Mouse (Mus musculus) G1E (cell line): Measurements from ENCODE around the gene Gm11011. TPM values are rescaled to one million over a fixed set of nuclear protein-coding genes. Genes with fewer than 3 reads are reported as not detected.

ENCODE experiments used
- ATAC-seq: 2 replicates; pipeline ENCODE4 v1.8.0; 2016; ENCODE audit warnings: mild to moderate bottlenecking; ENCODE audit not compliant: insufficient number of reproducible peaks, poor library complexity, low FRiP score, severe bottlenecking; ENCODE audit errors: extremely low read depth
- DNase-seq: peaks from one replicate; pipeline ENCODE4 v3.0.0; 2012; ENCODE audit warnings: low spot score
- H3K27me3 ChIP-seq: 2 replicates; pipeline ENCODE4 v1.6.1; 2012; ENCODE audit warnings: mild to moderate bottlenecking, low read length, inconsistent platforms; ENCODE audit not compliant: insufficient read depth
- H3K36me3 ChIP-seq: replicated peaks from 2 replicates; pipeline ENCODE3; 2012; ENCODE audit warnings: mild to moderate bottlenecking, inconsistent platforms
- H3K4me1 ChIP-seq: 2 replicates; pipeline ENCODE4 v1.6.1; 2012; ENCODE audit warnings: low read depth, low read length, inconsistent platforms, mixed read lengths; ENCODE audit not compliant: insufficient read depth
- H3K4me3 ChIP-seq: 2 replicates; pipeline ENCODE4 v1.5.1; 2012; ENCODE audit warnings: low read depth, mild to moderate bottlenecking, inconsistent platforms, low read length, moderate library complexity, mixed read lengths
- H3K9me3 ChIP-seq: replicated peaks from 2 replicates; pipeline ENCODE4 v1.6.1; 2012; ENCODE audit warnings: inconsistent platforms
- CTCF ChIP-seq: IDR thresholded peaks from 2 replicates; pipeline ENCODE4 v1.5.1; 2012; ENCODE audit warnings: low read depth, low read length, inconsistent platforms, mixed read lengths
- GATA1 ChIP-seq: IDR thresholded peaks from 2 replicates; pipeline ENCODE4 v1.6.1; 2012; ENCODE audit warnings: borderline replicate concordance, low read length, inconsistent platforms, mixed read lengths
- GATA2 ChIP-seq: IDR thresholded peaks from 2 replicates; pipeline ENCODE4 v1.6.1; 2012; ENCODE audit warnings: low read depth, low read length, inconsistent platforms, borderline replicate concordance
- POLR2AphosphoS5 ChIP-seq: IDR thresholded peaks from 2 replicates; pipeline ENCODE4 v1.6.1; 2012; ENCODE audit warnings: low read depth, low read length, inconsistent platforms; ENCODE audit not compliant: insufficient replicate concordance
- TAL1 ChIP-seq: conservative IDR thresholded peaks from 2 replicates; pipeline ENCODE4 v1.6.1; 2012; ENCODE audit warnings: low read depth, low read length, inconsistent platforms, mixed read lengths
- polyA plus RNA-seq: library from polyadenylated mRNA; stranded (reverse); fragments of >175 nt; gene quantifications from 2 replicates; pipeline ENCODE4 v1.2.3, GENCODE M21; 2012
- total RNA-seq, 2 experiments: library from RNA; stranded (forward) in 1 of 2; stranded (reverse) in 1 of 2; fragments of 200-1000 nt in 1 of 2; fragments of >200 nt in 1 of 2; fragmentation: Nextera tagmentation in 1 of 2; gene quantifications; 2 replicates each; pipeline ENCODE4 v1.2.3; 2014 to 2017

Gene Gm11011
- total and polyA plus RNA-seq, 3 experiments = not detected

DNA sequence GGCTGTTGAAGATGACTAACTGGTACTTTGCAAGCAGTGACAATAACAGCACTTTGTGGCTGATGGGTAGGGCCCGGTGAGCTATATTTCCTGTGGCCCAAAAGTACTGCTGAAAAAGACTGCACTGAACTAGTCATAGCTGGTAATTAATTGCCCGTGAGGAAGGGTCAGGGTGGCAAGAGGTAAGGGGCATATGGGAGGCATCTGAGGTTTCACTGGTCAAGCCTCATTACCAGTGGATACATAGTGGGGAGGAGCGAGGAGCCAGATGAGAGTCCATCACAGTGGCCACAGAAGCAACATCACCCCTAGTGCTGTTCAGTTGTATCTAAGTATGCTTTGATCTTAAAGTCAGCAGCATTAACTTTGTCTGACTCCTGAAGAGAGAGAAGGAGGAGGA lies 42.5 kb upstream of the Gm11011 start:
- ATAC-seq = no peak
- no peak for DNase-seq
- Histone ChIP-seq H3K4me1 (no peaks in the 10 kb centered on the region), H3K9me3 (peaks cover 82% of the 10 kb centered on the region), H3K4me3 (no peak overlapping the region), H3K36me3 (no peaks in the 10 kb centered on the region), H3K27me3 (no peaks in the 10 kb centered on the region)
- no peak for TF ChIP-seq POLR2AphosphoS5

DNA sequence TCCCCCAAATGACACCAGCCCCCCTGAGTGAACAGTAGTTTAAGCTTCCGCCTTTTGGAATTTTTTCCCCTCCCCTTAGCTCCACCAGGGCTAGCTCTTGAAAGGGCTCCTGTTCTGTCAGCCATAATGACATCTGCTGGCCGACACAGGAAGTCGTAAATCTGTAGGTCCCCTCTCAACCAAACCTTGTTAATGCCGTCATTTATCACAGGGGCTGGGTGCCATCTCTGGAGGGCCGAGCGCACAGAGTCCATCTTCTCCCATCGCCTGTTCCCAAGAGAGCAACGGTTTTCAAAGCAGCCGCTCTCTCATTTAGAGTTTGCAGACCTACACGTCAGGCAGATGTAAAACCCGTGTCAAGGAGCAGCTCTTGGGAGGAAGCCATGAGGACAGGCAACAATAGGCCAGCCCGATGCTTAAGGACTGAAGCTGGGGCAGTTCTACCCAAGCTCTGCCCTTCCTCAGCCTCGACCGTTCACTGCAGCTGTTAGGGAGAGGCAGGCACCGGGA lies 33.7 kb upstream of the Gm11011 start:
- Histone ChIP-seq H3K27me3 (no peaks in the 10 kb centered on the region), H3K4me1 (no peaks in the 10 kb centered on the region), H3K4me3 (no peak overlapping the region; the same call in 1 of the 2 replicates), H3K9me3 (peaks cover 81% of the 10 kb centered on the region), H3K36me3 (no peaks in the 10 kb centered on the region)
- TF ChIP-seq POLR2AphosphoS5 = no peak
- DNase-seq (no peak), ATAC-seq (no peak)

DNA sequence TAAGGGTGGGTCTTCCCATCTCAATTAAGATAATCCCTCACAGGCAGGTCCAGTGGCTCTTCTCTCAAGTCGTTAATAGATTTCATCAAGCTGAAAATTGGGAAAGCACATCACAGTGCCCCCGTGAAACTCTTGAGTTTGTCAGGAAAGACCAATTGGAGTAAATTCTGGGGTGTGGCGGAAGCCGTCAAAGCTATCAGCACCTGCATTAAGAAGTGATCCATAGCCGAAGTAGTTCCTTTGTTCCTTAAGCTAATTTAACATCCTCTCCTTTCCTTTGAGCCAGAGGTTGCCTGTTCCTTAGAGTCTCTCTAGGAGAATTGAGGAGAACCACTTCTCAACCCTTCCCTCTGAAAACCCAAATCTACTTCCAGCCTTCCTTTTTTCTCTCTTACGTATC lies 28.5 kb upstream of the Gm11011 start:
- no peak for TF ChIP-seq CTCF
- no peak for TF ChIP-seq GATA2
- no peak for TF ChIP-seq TAL1
- no peak for TF ChIP-seq GATA1
- TF ChIP-seq POLR2AphosphoS5 = no peak
- Histone ChIP-seq H3K9me3 (peaks cover 72% of the 10 kb centered on the region), H3K4me3 (no peak overlapping the region), H3K36me3 (no peaks in the 10 kb centered on the region), H3K27me3 (no peaks in the 10 kb centered on the region), H3K4me1 (no peaks in the 10 kb centered on the region)
- DNase-seq (no peak), ATAC-seq (no peak)

DNA sequence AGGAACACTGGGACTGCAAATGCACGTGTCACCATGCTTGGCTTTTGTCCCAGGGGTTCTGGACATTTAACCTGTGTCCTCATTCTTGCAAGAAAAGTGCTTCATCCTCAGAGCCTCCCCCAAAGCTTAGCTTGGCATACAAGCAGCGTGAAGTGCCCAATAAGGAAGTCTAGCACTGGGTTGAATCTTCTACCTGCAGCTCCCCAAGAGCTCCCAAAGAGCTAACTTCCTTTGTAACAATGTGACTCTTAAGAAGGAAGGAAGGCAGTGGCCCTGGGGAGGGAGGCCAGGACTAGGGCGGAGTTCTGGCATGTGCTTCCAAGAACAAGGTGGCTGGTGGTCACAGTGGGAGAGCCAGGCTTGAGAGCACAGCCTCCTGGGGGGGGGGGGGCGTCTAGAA lies 27.1 kb upstream of the Gm11011 start:
- H3K4me3 ChIP-seq = no peak overlapping the region
- TF ChIP-seq TAL1 (no peak), POLR2AphosphoS5 (no peak), GATA1 (no peak), CTCF (no peak), GATA2 (no peak)
- no peaks in the 10 kb centered on the region for H3K36me3 ChIP-seq
- DNase-seq (no peak), ATAC-seq (no peak)
- no peaks in the 10 kb centered on the region for H3K27me3 ChIP-seq
- H3K9me3 ChIP-seq = peaks cover 76% of the 10 kb centered on the region
- no peaks in the 10 kb centered on the region for H3K4me1 ChIP-seq

DNA sequence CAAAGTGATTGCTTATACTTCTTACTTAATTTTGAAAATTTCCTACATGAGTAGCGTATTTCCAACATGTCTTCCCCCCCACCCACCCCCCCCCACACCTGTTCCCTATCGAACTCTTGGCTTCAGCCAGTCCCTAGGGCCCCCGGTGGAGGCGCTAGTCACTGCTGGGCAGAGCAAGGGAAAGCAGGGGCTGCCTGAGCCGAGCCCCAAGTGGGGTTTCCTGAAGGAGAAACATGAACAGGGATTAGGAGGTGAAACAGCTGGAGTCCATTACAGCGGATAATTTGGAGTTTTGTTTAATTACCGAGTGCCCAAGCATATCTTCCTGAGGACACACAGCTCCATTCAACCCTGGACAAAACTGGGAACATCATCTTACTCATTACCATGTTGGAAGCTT lies 24.0 kb upstream of the Gm11011 start:
- Histone ChIP-seq H3K36me3 (no peaks in the 10 kb centered on the region), H3K4me1 (no peaks in the 10 kb centered on the region), H3K4me3 (no peak overlapping the region), H3K9me3 (peaks cover 78% of the 10 kb centered on the region), H3K27me3 (no peaks in the 10 kb centered on the region)
- TF ChIP-seq TAL1 (no peak), CTCF (no peak), GATA1 (no peak), POLR2AphosphoS5 (no peak), GATA2 (no peak)
- ATAC-seq (no peak), DNase-seq (no peak)

DNA sequence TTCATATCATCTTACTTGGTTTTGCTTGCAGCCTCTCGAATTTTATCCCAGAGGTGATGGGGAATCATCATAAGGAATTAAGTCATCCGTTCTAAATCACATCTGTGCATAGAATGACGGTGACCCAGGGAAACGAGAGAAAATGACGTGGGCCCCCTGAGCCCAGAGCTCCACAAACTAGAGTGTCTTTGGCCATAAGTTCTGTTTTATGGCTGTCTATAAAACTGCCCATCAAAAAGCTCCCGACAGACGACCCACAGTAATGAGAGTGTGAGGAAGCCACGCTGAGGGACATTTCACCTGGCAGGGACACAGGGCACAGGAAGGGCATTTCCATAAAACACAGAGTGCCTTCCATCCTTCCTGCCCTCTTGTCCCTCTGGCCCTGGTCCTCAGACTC lies 23.3 kb upstream of the Gm11011 start:
- ATAC-seq (no peak), DNase-seq (no peak)
- Histone ChIP-seq H3K27me3 (no peaks in the 10 kb centered on the region), H3K4me3 (no peak overlapping the region), H3K4me1 (no peaks in the 10 kb centered on the region), H3K36me3 (no peaks in the 10 kb centered on the region), H3K9me3 (peaks cover 79% of the 10 kb centered on the region)
- TF ChIP-seq GATA2 = no peak

DNA sequence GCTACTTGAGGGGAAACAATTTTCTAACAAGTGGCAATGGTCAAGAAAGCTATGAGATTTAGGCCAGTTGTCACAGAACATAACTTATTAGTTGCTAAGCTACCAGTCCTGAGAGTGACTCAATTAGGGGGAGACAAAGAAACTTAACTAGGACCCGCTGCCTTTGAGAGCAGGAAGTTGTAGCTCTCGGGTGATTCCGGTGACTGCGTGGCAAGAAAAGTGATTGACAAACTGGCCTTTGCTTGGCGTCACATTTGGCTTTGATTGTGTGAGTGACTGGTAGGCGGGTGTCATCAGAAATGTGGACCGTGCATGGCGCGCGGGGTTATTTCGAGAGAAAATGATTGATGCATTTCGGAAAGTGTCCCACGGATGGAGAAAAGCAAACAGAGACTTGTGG lies 22.4 kb upstream of the Gm11011 start:
- H3K36me3 ChIP-seq = no peaks in the 10 kb centered on the region
- H3K9me3 ChIP-seq = peaks cover 84% of the 10 kb centered on the region
- ATAC-seq = no peak

More for the DNA sequence above, 22.4 kb upstream of the Gm11011 start:
- Histone ChIP-seq H3K4me3 (no peak overlapping the region), H3K4me1 (no peaks in the 10 kb centered on the region), H3K27me3 (no peaks in the 10 kb centered on the region)
- no peak for DNase-seq
- TF ChIP-seq POLR2AphosphoS5 (no peak), GATA1 (no peak), GATA2 (no peak), CTCF (no peak), TAL1 (no peak)
